Mouse (Mus musculus): ENCODE measurements around the gene 4931409K22Rik.

The 4931409K22Rik gene

GRCm38 (mm10) chr5:24556709-24557108 is at the start of gene 4931409K22Rik:
Gene 4931409K22Rik (minus strand): TSS chr5:24556809.
- DNase-seq (ENCODE audit: low spot score), result no peak

GRCm38 (mm10) chr5:24605980-24606665 is 49.5 kb upstream of the 4931409K22Rik start:
- DNase-seq (ENCODE audit: low spot score), result no peak

- no peak for DNase-seq (ENCODE audit: low spot score)
Measured at GRCm38 (mm10) chr5:24605321-24605979, 48.8 kb upstream of the 4931409K22Rik start.

GRCm38 (mm10) chr5:24604656-24605100 is 48.1 kb upstream of the 4931409K22Rik start:
- peak; percentile 79 for DNase-seq (ENCODE audit: low spot score)

GRCm38 (mm10) chr5:24604080-24604655 is 47.6 kb upstream of the 4931409K22Rik start:
- no peak for DNase-seq (ENCODE audit: low spot score)

GRCm38 (mm10) chr5:24603431-24604010 is 46.9 kb upstream of the 4931409K22Rik start:
- no peak for DNase-seq (ENCODE audit: low spot score)

GRCm38 (mm10) chr5:24602751-24603343 is 46.2 kb upstream of the 4931409K22Rik start:
- DNase-seq (ENCODE audit: low spot score), result peak; percentile 69

GRCm38 (mm10) chr5:24601911-24602750 is 45.5 kb upstream of the 4931409K22Rik start:
- no peak for DNase-seq (ENCODE audit: low spot score)

GRCm38 (mm10) chr5:24601071-24601835 is 44.6 kb upstream of the 4931409K22Rik start:
- no peak for DNase-seq (ENCODE audit: low spot score)

GRCm38 (mm10) chr5:24600236-24600635 is 43.6 kb upstream of the 4931409K22Rik start:
- no peak for DNase-seq (ENCODE audit: low spot score)

GRCm38 (mm10) chr5:24599137-24599536 is 42.5 kb upstream of the 4931409K22Rik start:
- DNase-seq (ENCODE audit: low spot score), result no peak

GRCm38 (mm10) chr5:24598570-24599006 is 42.0 kb upstream of the 4931409K22Rik start:
- no peak for DNase-seq (ENCODE audit: low spot score)

GRCm38 (mm10) chr5:24597901-24598569 is 41.4 kb upstream of the 4931409K22Rik start:
- DNase-seq (ENCODE audit: low spot score), result no peak

GRCm38 (mm10) chr5:24597221-24597728 is 40.7 kb upstream of the 4931409K22Rik start:
- peak; percentile 89 for DNase-seq (ENCODE audit: low spot score)

- peak; percentile 79 for DNase-seq (ENCODE audit: low spot score)
Measured at GRCm38 (mm10) chr5:24596519-24597171, 40.0 kb upstream of the 4931409K22Rik start.

- DNase-seq (ENCODE audit: low spot score), result no peak
Measured at GRCm38 (mm10) chr5:24595786-24596380, 39.3 kb upstream of the 4931409K22Rik start.

GRCm38 (mm10) chr5:24595261-24595660 is 38.7 kb upstream of the 4931409K22Rik start:
- DNase-seq (ENCODE audit: low spot score), result no peak

GRCm38 (mm10) chr5:24594346-24594745 is 37.7 kb upstream of the 4931409K22Rik start:
- DNase-seq (ENCODE audit: low spot score), result no peak

- DNase-seq (ENCODE audit: low spot score), result no peak
Measured at GRCm38 (mm10) chr5:24593928-24594327, 37.3 kb upstream of the 4931409K22Rik start.

Data from layer of hippocampus, adult 11-12 months (tissue).